Mouse (Mus musculus) liver, embryonic 11.5 days (tissue): ENCODE data around the gene Brd2. TPM values are rescaled to one million over a fixed set of nuclear protein-coding genes. Genes with fewer than 3 reads are reported as not detected.

Experiments
- ATAC-seq: fragments of 200-750 bp; cut with Nextera tagmentation; replicated peaks from 2 replicates; pipeline ENCODE4 v1.8.0; 2017; ENCODE audit warnings: moderate number of reproducible peaks, mild to moderate bottlenecking, moderate TSS enrichment, moderate library complexity; ENCODE audit not compliant: low FRiP score
- DNase-seq: peaks from one replicate; pipeline ENCODE4 v3.0.0-alpha.2; 2017; ENCODE audit warnings: low spot score
- H3K27ac ChIP-seq: fragments of 300-500 bp; sonication (generic); 2 replicates; pipeline ENCODE4 v1.5.1; 2014; ENCODE audit warnings: mild to moderate bottlenecking, low read depth, low read length, control low read depth
- H3K27me3 ChIP-seq: fragments of 300-500 bp; sonication (generic); replicated peaks from 2 replicates; pipeline ENCODE4 v1.6.1; 2014; ENCODE audit warnings: low read length, mixed read lengths; ENCODE audit not compliant: control insufficient read depth, insufficient read depth
- H3K36me3 ChIP-seq: fragments of 300-500 bp; sonication (generic); 2 replicates; pipeline ENCODE4 v1.6.1; 2014; ENCODE audit warnings: mild to moderate bottlenecking, low read length, moderate library complexity, mixed read lengths; ENCODE audit not compliant: control insufficient read depth, insufficient read depth
- H3K4me1 ChIP-seq: fragments of 300-500 bp; sonication (generic); replicated peaks from 2 replicates; pipeline ENCODE4 v1.6.1; 2014; ENCODE audit warnings: low read length, mixed read lengths; ENCODE audit not compliant: control insufficient read depth, insufficient read depth
- H3K4me2 ChIP-seq: fragments of 300-500 bp; sonication (generic); 2 replicates; pipeline ENCODE4 v1.6.1; 2014; ENCODE audit warnings: mild to moderate bottlenecking, control low read depth, moderate library complexity
- H3K4me3 ChIP-seq: fragments of 300-500 bp; sonication (generic); 2 replicates; pipeline ENCODE4 v1.5.1; 2014; ENCODE audit warnings: low read depth, low read length, control low read depth
- H3K9ac ChIP-seq: fragments of 300-500 bp; sonication (generic); 2 replicates; pipeline ENCODE4 v1.6.1; 2014; ENCODE audit warnings: low read depth, low read length, control low read depth
- H3K9me3 ChIP-seq: fragments of 300-500 bp; sonication (generic); 2 replicates; pipeline ENCODE4 v1.6.1; 2016; ENCODE audit warnings: low read length, inconsistent platforms, mixed read lengths; ENCODE audit not compliant: control insufficient read depth
- WGBS: fragments of 180-500 bp; shearing (Covaris S2); extraction: QIAGEN DNeasy Blood & Tissue Kit; methylation state at CpG from one replicate; pipeline ENCODE4 v1.1.7; 2014; 5-methylcytosine and 5-hydroxymethylcytosine counted together
- polyA plus RNA-seq: library from polyadenylated mRNA; unstranded; fragments of >200 nt; fragmentation: Nextera tagmentation; extraction: Ambion mirVana; gene quantifications from 2 replicates; pipeline ENCODE4 v1.2.1, GENCODE M21; 2014

The Brd2 gene
- polyA plus RNA-seq, 1 experiment from 2014 or later, result 90.8 TPM

DNA sequence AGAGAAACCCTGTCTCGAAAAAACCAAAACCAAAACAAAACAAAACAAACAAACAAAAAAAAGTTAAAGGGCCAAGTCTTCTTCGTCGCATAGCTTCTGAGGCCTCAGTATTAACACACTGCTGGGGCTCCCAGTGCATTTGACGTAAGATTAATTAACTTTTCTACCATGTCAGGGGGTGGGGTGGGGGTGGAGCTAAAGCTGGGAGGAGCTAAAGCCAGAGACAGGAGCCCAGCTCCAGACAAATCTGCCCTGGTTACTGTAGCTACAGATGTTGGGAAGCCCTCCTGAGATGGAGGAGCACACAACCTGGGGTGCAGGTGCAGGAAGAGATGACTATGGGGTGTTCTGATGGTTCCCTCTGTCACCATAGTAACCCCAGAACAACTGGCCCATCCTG is 44.3 kb downstream of the Brd2 start:
- 61% methylated on average over 4 of the region's 4 CpGs for WGBS
- DNase-seq (no peak), ATAC-seq (no peak)
- H3K4me2 ChIP-seq, result no peak overlapping the region
- no peak overlapping the region for H3K9ac ChIP-seq
- H3K27ac ChIP-seq, result no peak overlapping the region
- no peaks in the 10 kb centered on the region for H3K4me1 ChIP-seq
- no peak overlapping the region for H3K4me3 ChIP-seq
- H3K9me3 ChIP-seq, result no peaks in the 10 kb centered on the region
- H3K36me3 ChIP-seq, result no peaks in the 10 kb centered on the region
- peaks cover 19% of the 10 kb centered on the region for H3K27me3 ChIP-seq

DNA sequence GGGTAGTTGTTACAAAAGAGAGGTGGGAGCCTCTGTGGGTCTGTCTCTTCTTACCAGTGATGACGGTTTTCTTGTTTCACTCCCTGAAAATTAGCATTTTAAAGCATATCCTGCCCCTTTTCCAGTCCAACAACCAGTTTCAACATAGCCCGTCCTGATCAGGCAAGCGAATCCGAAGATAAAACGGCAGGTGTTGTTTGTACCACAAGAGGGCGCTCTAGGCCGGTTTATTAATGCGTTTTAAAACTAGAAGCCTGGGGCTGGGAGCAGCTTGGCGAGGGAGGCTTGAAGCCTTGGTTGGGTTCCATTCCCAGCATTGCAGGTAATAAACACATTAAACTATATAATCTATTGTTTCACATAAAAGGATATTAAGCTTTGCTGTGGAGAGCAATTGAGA is 44.9 kb downstream of the Brd2 start:
- Histone ChIP-seq H3K27me3 (peaks cover 19% of the 10 kb centered on the region), H3K36me3 (no peaks in the 10 kb centered on the region), H3K4me2 (no peak overlapping the region), H3K4me1 (no peaks in the 10 kb centered on the region), H3K27ac (no peak overlapping the region), H3K9ac (no peak overlapping the region), H3K9me3 (no peaks in the 10 kb centered on the region), H3K4me3 (no peak overlapping the region)
- ATAC-seq (no peak), DNase-seq (peak; percentile 72)
- WGBS, result under 1% methylated on average over 9 of the region's 9 CpGs

DNA sequence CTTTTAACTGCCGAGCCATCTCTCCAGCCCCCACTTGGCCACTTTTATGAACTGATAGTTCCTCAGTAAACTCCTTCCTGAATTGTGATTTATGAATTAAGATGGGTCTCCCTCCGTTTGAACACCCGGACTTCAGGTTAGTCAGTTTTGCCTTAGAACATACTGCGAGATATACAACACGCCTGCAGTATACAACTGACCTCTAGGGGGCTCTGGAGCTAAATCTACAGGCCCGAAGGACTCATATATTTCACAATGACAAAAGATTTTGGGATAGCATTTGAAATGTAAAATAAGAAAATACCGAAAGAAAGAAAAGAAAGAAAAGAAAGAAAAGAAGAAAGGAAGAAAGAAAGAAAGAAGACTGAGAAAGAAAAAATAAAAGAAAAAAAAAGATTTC is 47.2 kb downstream of the Brd2 start:
- WGBS, result 36% methylated on average over 7 of the region's 7 CpGs
- no peak for DNase-seq
- no peak for ATAC-seq

GRCm38 (mm10) chr17:34072091-34072490 is 50.3 kb downstream of the Brd2 start:
- ATAC-seq (no peak), DNase-seq (no peak)
- Histone ChIP-seq H3K9me3 (no peaks in the 10 kb centered on the region), H3K27ac (no peak overlapping the region), H3K27me3 (peaks cover 16% of the 10 kb centered on the region), H3K36me3 (no peaks in the 10 kb centered on the region), H3K4me1 (no peaks in the 10 kb centered on the region), H3K9ac (no peak overlapping the region), H3K4me3 (no peak overlapping the region), H3K4me2 (no peak overlapping the region)
- 59% methylated on average over 5 of the region's 5 CpGs for WGBS

More for the DNA sequence above, 47.2 kb downstream of the Brd2 start:
- H3K27ac ChIP-seq, result no peak overlapping the region
- no peaks in the 10 kb centered on the region for H3K4me1 ChIP-seq
- no peaks in the 10 kb centered on the region for H3K36me3 ChIP-seq
- peaks cover 19% of the 10 kb centered on the region for H3K27me3 ChIP-seq
- no peak overlapping the region for H3K4me3 ChIP-seq
- no peak overlapping the region for H3K9ac ChIP-seq
- no peaks in the 10 kb centered on the region for H3K9me3 ChIP-seq
- H3K4me2 ChIP-seq, result no peak overlapping the region

GRCm38 (mm10) chr17:34068864-34069263 is 53.6 kb downstream of the Brd2 start:
- no peak overlapping the region for H3K27ac ChIP-seq
- no peak overlapping the region for H3K9ac ChIP-seq
- H3K4me2 ChIP-seq, result no peak overlapping the region
- no peaks in the 10 kb centered on the region for H3K36me3 ChIP-seq
- H3K27me3 ChIP-seq, result no peaks in the 10 kb centered on the region
- no peaks in the 10 kb centered on the region for H3K9me3 ChIP-seq
- no peak overlapping the region for H3K4me3 ChIP-seq
- no peaks in the 10 kb centered on the region for H3K4me1 ChIP-seq
- WGBS, result 54% methylated on average over 3 of the region's 3 CpGs
- ATAC-seq, result no peak
- no peak for DNase-seq

Other genes starting within 250 kb of the Brd2 start
- gene Gm7029, start 248.8 kb downstream of the Brd2 start, polyA plus RNA-seq, result not detected in 2 replicates
- gene Kifc1, start 232.0 kb downstream of the Brd2 start, polyA plus RNA-seq, result 10.2 and 11.8 TPM in 2 replicates
- gene Platr17, start 217.5 kb downstream of the Brd2 start, polyA plus RNA-seq, result 1.8 and 2.2 TPM in 2 replicates
- gene Daxx, start 213.2 kb downstream of the Brd2 start, polyA plus RNA-seq, result 46.9 and 52.9 TPM in 2 replicates
- 28.1 and 29.1 TPM in 2 replicates for gene Tapbp, start 206.7 kb downstream of the Brd2 start, polyA plus RNA-seq
- gene Zbtb22, start 206.7 kb downstream of the Brd2 start, polyA plus RNA-seq, result 12.4 and 13.0 TPM in 2 replicates
- gene Rgl2, start 193.1 kb downstream of the Brd2 start, polyA plus RNA-seq, result 22.1 and 25.6 TPM in 2 replicates
- 266 and 286 TPM in 2 replicates for gene Pfdn6, start 182.3 kb downstream of the Brd2 start, polyA plus RNA-seq
- 62.6 and 67.0 TPM in 2 replicates for gene Wdr46, start 182.0 kb downstream of the Brd2 start, polyA plus RNA-seq
- gene B3galt4, start 171.1 kb downstream of the Brd2 start, polyA plus RNA-seq, result 2.9 and 3.5 TPM in 2 replicates
- 47.2 and 49.1 TPM in 2 replicates for gene Vps52, start 166.8 kb downstream of the Brd2 start, polyA plus RNA-seq
- 2,164 and 2,343 TPM in 2 replicates for gene Rps18, start 166.6 kb downstream of the Brd2 start, polyA plus RNA-seq
- 82.7 and 84.9 TPM in 2 replicates for gene H2-K1, start 122.3 kb downstream of the Brd2 start, polyA plus RNA-seq
- 3.4 and 5.5 TPM in 2 replicates for gene Ring1, start 98.0 kb downstream of the Brd2 start, polyA plus RNA-seq
- gene H2-Ke6, start 94.6 kb downstream of the Brd2 start, polyA plus RNA-seq, result 34.2 and 45.1 TPM in 2 replicates
- 73.9 and 75.9 TPM in 2 replicates for gene Slc39a7, start 91.0 kb downstream of the Brd2 start, polyA plus RNA-seq
- gene Rxrb, start 90.8 kb downstream of the Brd2 start, polyA plus RNA-seq, result 30.8 and 31.5 TPM in 2 replicates
- 0.61 and 0.67 TPM in 2 replicates for gene Col11a2, start 83.2 kb downstream of the Brd2 start, polyA plus RNA-seq
- 0.26 and 0.56 TPM in 2 replicates for gene H2-Oa, start 30.3 kb downstream of the Brd2 start, polyA plus RNA-seq
- 5.6 and 5.9 TPM in 2 replicates for gene H2-DMa, start 3.1 kb downstream of the Brd2 start, polyA plus RNA-seq
- gene H2-DMb2, start 20.7 kb upstream of the Brd2 start, polyA plus RNA-seq, result 0.32 and 0.34 TPM in 2 replicates
- gene H2-DMb1, start 30.4 kb upstream of the Brd2 start, polyA plus RNA-seq, result 0.19 and 0.43 TPM in 2 replicates
- 1.5 and 1.8 TPM in 2 replicates for gene Tap1, start 64.9 kb upstream of the Brd2 start, polyA plus RNA-seq
- 2.3 and 4.0 TPM in 2 replicates for gene Psmb9, start 65.1 kb upstream of the Brd2 start, polyA plus RNA-seq
- 8.4 and 10.3 TPM in 2 replicates for gene Psmb8, start 75.1 kb upstream of the Brd2 start, polyA plus RNA-seq
- 6.6 and 7.4 TPM in 2 replicates for gene Tap2, start 80.9 kb upstream of the Brd2 start, polyA plus RNA-seq
- gene H2-Ob, start 116.3 kb upstream of the Brd2 start, polyA plus RNA-seq, result not detected in 2 replicates
- gene H2-Ab1, start 135.1 kb upstream of the Brd2 start, polyA plus RNA-seq, result 3.9 and 4.1 TPM in 2 replicates
- gene H2-Aa, start 165.2 kb upstream of the Brd2 start, polyA plus RNA-seq, result not detected in 2 replicates
- 0.23 and 0.63 TPM in 2 replicates for gene H2-Eb1, start 183.2 kb upstream of the Brd2 start, polyA plus RNA-seq
- gene H2-Eb2, start 203.0 kb upstream of the Brd2 start, polyA plus RNA-seq, result not detected in 2 replicates
- not detected in 2 replicates for gene Btnl2, start 232.2 kb upstream of the Brd2 start, polyA plus RNA-seq